Comparison of ENCODE assay signal across 10 mouse cellular contexts in the genomic region with DNA sequence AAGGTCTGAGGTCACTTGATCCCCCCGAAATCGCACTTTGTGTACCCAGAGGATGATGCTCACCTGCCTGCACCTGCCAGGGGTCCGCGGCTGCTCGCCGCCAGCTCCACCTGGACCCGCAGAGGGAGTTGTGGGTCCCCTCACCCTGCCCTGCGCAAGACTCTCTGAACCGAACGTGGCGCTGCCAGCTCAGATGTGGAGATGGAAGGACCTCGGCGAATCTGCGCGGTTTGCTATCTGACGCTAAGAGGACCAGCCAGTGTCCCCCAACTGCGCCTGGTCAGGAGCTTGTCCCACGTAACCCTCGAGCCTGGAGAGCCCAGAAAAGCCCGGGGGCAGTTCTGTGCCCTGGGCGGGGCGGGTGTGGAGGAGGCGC. TPM values are rescaled to one million over a fixed set of nuclear protein-coding genes. Genes with fewer than 3 reads are reported as not detected.
DNase-seq lines count a peak whose midpoint lies in the region; ATAC-seq lines count a peak whose summit lies in the region.
"Had no signal": no experiment of that assay in that cellular context is flagged by ENCODE, and none has a peak within 500 bp of the region (broad histone marks: within the 10 kb centered on the region; RNA-seq: fewer than 3 reads in every experiment).

A gene (minus strand): TSS at position 232 of the 376 bp plus-strand sequence.

- peaks cover 10% of the 10 kb centered on the region; the same call in 1 of the 2 replicates for H3K4me1 ChIP-seq in heart, embryonic 11.5 days (ENCODE audit: control insufficient read depth, insufficient read depth, low read length)
- H3K4me1 ChIP-seq in hindbrain, embryonic 15.5 days (replicated peaks), result peaks cover 35% of the 10 kb centered on the region
- H3K4me1 ChIP-seq in midbrain, embryonic 16.5 days (ENCODE audit: control insufficient read depth, insufficient read depth, low read length), result peaks cover 19% of the 10 kb centered on the region

- DNase-seq in heart, postnatal 14 days, result no peak
- peak; percentile 26 for DNase-seq in ZHBTc4 (ENCODE audit: low read depth, low spot score)
- no peak for DNase-seq in spleen, postnatal 4 days (ENCODE audit: low spot score in 2 of 2)
- no peak for DNase-seq in B cell, adult 2 months

- no peak within 1 kb of the TSS for H3K9ac ChIP-seq in heart, embryonic 11.5 days (ENCODE audit: low read depth, low read length)
- peak within 1 kb of the TSS; percentile 63 for H3K9ac ChIP-seq in hindbrain, embryonic 15.5 days
- peak within 1 kb of the TSS; percentile 77 for H3K9ac ChIP-seq in midbrain, embryonic 16.5 days (ENCODE audit: low read depth, low read length)

- intact Hi-C loops in heart, postnatal 14 days (cut with DNase I), result no loop called here

- peaks cover 37% of the 10 kb centered on the region for H3K27me3 ChIP-seq in heart, embryonic 11.5 days (ENCODE audit: control insufficient read depth, insufficient read depth, low read length)
- H3K27me3 ChIP-seq in hindbrain, embryonic 15.5 days, result peaks cover 23% of the 10 kb centered on the region
- peaks cover 15% of the 10 kb centered on the region for H3K27me3 ChIP-seq in midbrain, embryonic 16.5 days (ENCODE audit: control insufficient read depth, insufficient read depth, low read depth, low read length)

- no peak within 1 kb of the TSS for H3K27ac ChIP-seq in heart, embryonic 11.5 days (ENCODE audit: low read depth, low read length)
- H3K27ac ChIP-seq in hindbrain, embryonic 15.5 days (replicated peaks), result peak within 1 kb of the TSS; percentile 71
- H3K27ac ChIP-seq in midbrain, embryonic 16.5 days (ENCODE audit: low read length), result peak within 1 kb of the TSS; percentile 77

- H3K36me3 ChIP-seq in heart, embryonic 11.5 days (ENCODE audit: control insufficient read depth, insufficient read depth, low read length), result no peaks in the 10 kb centered on the region
- no peaks in the 10 kb centered on the region for H3K36me3 ChIP-seq in hindbrain, embryonic 15.5 days
- H3K36me3 ChIP-seq in midbrain, embryonic 16.5 days (ENCODE audit: control insufficient read depth, insufficient read depth, low read length), result no peaks in the 10 kb centered on the region

- WGBS in heart, embryonic 11.5 days (ENCODE audit: insufficient replicate concordance), result 1% methylated on average over 23 of the region's 23 CpGs
- 1% methylated on average over 23 of the region's 23 CpGs for WGBS in hindbrain, embryonic 15.5 days
- under 1% methylated on average over 23 of the region's 23 CpGs for WGBS in midbrain, embryonic 16.5 days

- H3K4me2 ChIP-seq in heart, embryonic 11.5 days, result peak within 1 kb of the TSS; percentile 83
- peak within 1 kb of the TSS; percentile 97 for H3K4me2 ChIP-seq in hindbrain, embryonic 15.5 days
- peak within 1 kb of the TSS; percentile 96 for H3K4me2 ChIP-seq in midbrain, embryonic 16.5 days (ENCODE audit: low read length)

- H3K9me3 ChIP-seq in heart, embryonic 11.5 days (replicated peaks; ENCODE audit: control insufficient read depth, low read length), result no peaks in the 10 kb centered on the region
- no peaks in the 10 kb centered on the region for H3K9me3 ChIP-seq in hindbrain, embryonic 15.5 days
- H3K9me3 ChIP-seq in midbrain, embryonic 16.5 days (replicated peaks; ENCODE audit: control insufficient read depth, low read length, poor library complexity, severe bottlenecking), result no peaks in the 10 kb centered on the region

- peak within 1 kb of the TSS; percentile 39 for H3K4me3 ChIP-seq in heart, embryonic 11.5 days (ENCODE audit: low read depth, low read length)
- peak within 1 kb of the TSS; percentile 56 for H3K4me3 ChIP-seq in hindbrain, embryonic 15.5 days
- peak within 1 kb of the TSS; percentile 61 for H3K4me3 ChIP-seq in midbrain, embryonic 16.5 days (ENCODE audit: low read depth, low read length)

- no peak for ATAC-seq in heart, embryonic 11.5 days (replicated peaks; ENCODE audit: insufficient number of reproducible peaks, low FRiP score, low TSS enrichment)
- 0 out of 2 replicates have a peak, but pooled peaks have one; percentile 46 for ATAC-seq in hindbrain, embryonic 15.5 days (ENCODE audit: low FRiP score, low read depth)
- ATAC-seq in midbrain, embryonic 16.5 days, result peak; percentile 19; the same call in 1 of the 2 replicates
- no peak for ATAC-seq in cerebellum, adult (ENCODE audit: insufficient number of reproducible peaks, low FRiP score, low TSS enrichment)

RNA-seq across cellular contexts. Expression of the gene that starts here (rescaled TPM):
- 0.17 and 0.54 TPM in 2 replicates for polyA plus RNA-seq in heart, embryonic 11.5 days (2014; fragmentation: Nextera tagmentation; extraction: Ambion mirVana)
- total RNA-seq in heart, postnatal 14 days (2021), result not detected
- 37.8 and 38.2 TPM in 2 replicates for polyA plus RNA-seq in hindbrain, embryonic 15.5 days (2015; fragmentation: Nextera tagmentation; extraction: Ambion mirVana)
- 49.8 and 64.9 TPM in 2 replicates for polyA plus RNA-seq in midbrain, embryonic 16.5 days (2015; fragmentation: Nextera tagmentation; extraction: Ambion mirVana)
- total RNA-seq: common myeloid progenitor, adult 5-6 weeks had no signal
- polyA plus RNA-seq: small intestine, adult 2 months had no signal

Comparison
In these comparisons a context has a peak if more than half of its experiments do, and no peak if none do; other contexts are left out.
1. RNA of the gene that starts here (polyA plus RNA-seq): 49.8 to 64.9 TPM in midbrain, embryonic 16.5 days and 37.8 to 38.2 TPM in hindbrain, embryonic 15.5 days; 0.17 to 0.54 TPM in heart, embryonic 11.5 days; every median in the first group is over 10 times any median in the second.
2. ATAC-seq: peak in hindbrain, embryonic 15.5 days (single experiment) and midbrain, embryonic 16.5 days (single experiment); none in heart, embryonic 11.5 days (single experiment) and cerebellum, adult (single experiment).
3. Peak in every context shown above with its lines, with median percentiles within 50 percentile points of each other: H3K4me2 ChIP-seq and H3K4me3 ChIP-seq.